Comparison of ENCODE assay signal across 10 mouse cellular contexts in the genomic region with DNA sequence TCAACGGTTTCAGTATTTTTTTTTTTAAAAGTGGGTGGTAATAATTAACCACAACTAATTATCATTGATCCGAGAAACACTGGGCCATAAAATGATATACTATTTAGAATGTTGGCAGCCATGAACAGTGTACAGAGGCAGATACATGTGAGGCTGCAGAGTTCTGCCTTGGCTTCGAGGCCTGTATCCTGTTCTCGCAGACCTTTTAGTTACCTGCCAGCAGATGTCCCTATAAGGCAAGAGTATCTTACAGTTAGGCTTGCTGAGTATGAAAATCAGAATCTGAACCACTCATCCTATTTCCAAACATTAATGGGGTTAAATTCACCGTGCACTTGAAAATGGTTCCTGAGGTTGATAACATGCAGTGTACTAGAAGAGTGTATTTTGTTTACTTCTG. TPM values are rescaled to one million over a fixed set of nuclear protein-coding genes. Genes with fewer than 3 reads are reported as not detected.
DNase-seq lines count a peak whose midpoint lies in the region; ATAC-seq and TF ChIP-seq lines count a peak whose summit lies in the region.
"Had no signal": no experiment of that assay in that cellular context is flagged by ENCODE, and none has a peak within 500 bp of the region (broad histone marks: within the 10 kb centered on the region; RNA-seq: fewer than 3 reads in every experiment).

No protein-coding gene starts in this region.

- no peaks in the 10 kb centered on the region for H3K36me3 ChIP-seq in liver, adult 2 months (ENCODE audit: control insufficient read depth, insufficient read depth, low read length)
- H3K36me3 ChIP-seq in liver, embryonic 12.5 days: no peaks in the 10 kb centered on the region
- H3K36me3 ChIP-seq in neural tube, embryonic 15.5 days: no peaks in the 10 kb centered on the region
- H3K36me3 ChIP-seq: limb, embryonic 12.5 days had no signal

- no peak overlapping the region for H3K4me3 ChIP-seq in liver, adult 2 months (ENCODE audit: insufficient read depth, low read depth, low read length)
- H3K4me3 ChIP-seq in liver, embryonic 12.5 days: no peak overlapping the region
- H3K4me3 ChIP-seq in neural tube, embryonic 15.5 days (replicated peaks): no peak overlapping the region
- H3K4me3 ChIP-seq in lung, adult 2 months (replicated peaks; ENCODE audit: extremely low read depth, low read depth, low read length): no peak overlapping the region
- H3K4me3 ChIP-seq: erythroblast, embryonic 14.5 days; limb, embryonic 12.5 days; myocyte had no signal

- H3K4me1 ChIP-seq in liver, adult 2 months (ENCODE audit: control insufficient read depth, insufficient read depth, low read length): peaks cover 4% of the 10 kb centered on the region; the same call in 1 of the 2 replicates
- no peaks in the 10 kb centered on the region for H3K4me1 ChIP-seq in liver, embryonic 12.5 days
- H3K4me1 ChIP-seq in neural tube, embryonic 15.5 days: no peaks in the 10 kb centered on the region
- no peaks in the 10 kb centered on the region for H3K4me1 ChIP-seq in lung, adult 2 months (ENCODE audit: control insufficient read depth, insufficient read depth, low read length)
- H3K4me1 ChIP-seq: limb, embryonic 12.5 days had no signal

- no peaks in the 10 kb centered on the region for H3K9me3 ChIP-seq in liver, embryonic 12.5 days (replicated peaks)
- H3K9me3 ChIP-seq in neural tube, embryonic 15.5 days (replicated peaks): no peaks in the 10 kb centered on the region
- H3K9me3 ChIP-seq: limb, embryonic 12.5 days had no signal

- TF ChIP-seq CTCF in liver, adult 2 months (IDR thresholded peaks at IDR 0.05; ENCODE audit: low read depth, low read length): peak; percentile 25; the same call in 1 of the 2 replicates
- no peak for TF ChIP-seq CTCF in lung, adult 2 months (IDR thresholded peaks at IDR 0.05; ENCODE audit: insufficient read depth, low read length)

- no peak; the same call in 1 of the 2 replicates for ATAC-seq in liver, embryonic 12.5 days
- peak; percentile 59 for ATAC-seq in granulocyte monocyte progenitor cell, adult 5-6 weeks (replicated peaks; ENCODE audit: poor library complexity, severe bottlenecking)
- peak; percentile 55; the same call in 1 of the 2 replicates for ATAC-seq in neural tube, embryonic 15.5 days (ENCODE audit: low FRiP score)

- H3K79me2 ChIP-seq in liver, adult 2 months (ENCODE audit: control insufficient read depth, insufficient read depth, low read length): no peaks in the 10 kb centered on the region

- WGBS in liver, adult 2 months: 27% methylated on average over 5 of the region's 5 CpGs
- 70% methylated on average over 5 of the region's 5 CpGs for WGBS in liver, embryonic 12.5 days (ENCODE audit: insufficient replicate concordance)
- 62% methylated on average over 5 of the region's 5 CpGs for WGBS in neural tube, embryonic 15.5 days
- WGBS in lung, adult 2 months: 64% methylated on average over 5 of the region's 5 CpGs

- peak; percentile 76 for DNase-seq in liver, adult 2 months (ENCODE audit: extremely low read depth, low read depth, low spot score)
- DNase-seq in cerebellum, adult 9-10 months: peak; percentile 48
- DNase-seq in lung, adult 2 months: no peak
- DNase-seq in heart, adult 9 months (ENCODE audit: low spot score in 2 of 2): no peak

- H3K9ac ChIP-seq in liver, adult 2 months (ENCODE audit: low read depth, low read length): no peak overlapping the region
- no peak overlapping the region for H3K9ac ChIP-seq in liver, embryonic 12.5 days
- no peak overlapping the region for H3K9ac ChIP-seq in neural tube, embryonic 15.5 days (replicated peaks)
- H3K9ac ChIP-seq: limb, embryonic 12.5 days had no signal

- H3K4me2 ChIP-seq in liver, embryonic 12.5 days: no peak overlapping the region
- H3K4me2 ChIP-seq in neural tube, embryonic 15.5 days: no peak overlapping the region
- H3K4me2 ChIP-seq: limb, embryonic 12.5 days had no signal

- no peak for TF ChIP-seq POLR2A in liver, adult 2 months (IDR thresholded peaks at IDR 0.05; ENCODE audit: extremely low read depth, insufficient read depth, low read length)
- no peak for TF ChIP-seq POLR2A in lung, adult 2 months (IDR thresholded peaks at IDR 0.05; ENCODE audit: borderline replicate concordance, extremely low read depth, low read depth, low read length)

- H3K27ac ChIP-seq in liver, adult 2 months (replicated peaks; ENCODE audit: insufficient read depth, low read depth, low read length): no peak overlapping the region
- H3K27ac ChIP-seq in liver, embryonic 12.5 days: no peak overlapping the region
- H3K27ac ChIP-seq in neural tube, embryonic 15.5 days (replicated peaks): no peak overlapping the region
- H3K27ac ChIP-seq: limb, embryonic 12.5 days had no signal

- H3K27me3 ChIP-seq in liver, adult 2 months (ENCODE audit: control insufficient read depth, insufficient read depth, low read length): no peaks in the 10 kb centered on the region
- H3K27me3 ChIP-seq in liver, embryonic 12.5 days (replicated peaks): no peaks in the 10 kb centered on the region
- H3K27me3 ChIP-seq in neural tube, embryonic 15.5 days (replicated peaks): no peaks in the 10 kb centered on the region
- H3K27me3 ChIP-seq: limb, embryonic 12.5 days had no signal

RNA-seq across cellular contexts. Expression of gene Tbc1d2b, which starts 45.7 kb away (rescaled TPM):
- total RNA-seq in liver, adult 2 months (2014; rRNA removed): 14.1 and 22.1 TPM in 2 replicates
- polyA plus RNA-seq in liver, adult 2 months (2012; rRNA removed): 12.7 and 16.9 TPM in 2 replicates
- 11.0 and 12.2 TPM in 2 replicates for polyA plus RNA-seq in liver, embryonic 12.5 days (2016; fragmentation: Nextera tagmentation; extraction: Ambion mirVana)
- total RNA-seq in granulocyte monocyte progenitor cell, adult 5-6 weeks (2014; fragmentation: Nextera tagmentation): 61.2 and 68.0 TPM in 2 replicates
- total RNA-seq in granulocyte monocyte progenitor cell, adult 5-6 weeks (2017): 48.0 and 51.9 TPM in 2 replicates
- 6.1 and 7.6 TPM in 2 replicates for polyA plus RNA-seq in neural tube, embryonic 15.5 days (2015; fragmentation: Nextera tagmentation; extraction: Ambion mirVana)
- 40.7 and 46.4 TPM in 2 replicates for polyA plus RNA-seq in lung, adult 2 months (2012; rRNA removed)

Comparison
In these comparisons a context has a peak if more than half of its experiments do, and no peak if none do; other contexts are left out.
1. DNase-seq: peak in liver, adult 2 months (single experiment) and cerebellum, adult 9-10 months (single experiment); none in lung, adult 2 months (single experiment) and heart, adult 9 months (0 of 2).